Mouse (Mus musculus) brain, embryonic 18.5 days (tissue): ENCODE results near the gene Fry.

Experiments
- DNase-seq: peaks from one replicate; pipeline ENCODE4 v3.0.0-alpha.2; 2012; ENCODE audit warnings: low read depth, low spot score

Fry gene

DNA sequence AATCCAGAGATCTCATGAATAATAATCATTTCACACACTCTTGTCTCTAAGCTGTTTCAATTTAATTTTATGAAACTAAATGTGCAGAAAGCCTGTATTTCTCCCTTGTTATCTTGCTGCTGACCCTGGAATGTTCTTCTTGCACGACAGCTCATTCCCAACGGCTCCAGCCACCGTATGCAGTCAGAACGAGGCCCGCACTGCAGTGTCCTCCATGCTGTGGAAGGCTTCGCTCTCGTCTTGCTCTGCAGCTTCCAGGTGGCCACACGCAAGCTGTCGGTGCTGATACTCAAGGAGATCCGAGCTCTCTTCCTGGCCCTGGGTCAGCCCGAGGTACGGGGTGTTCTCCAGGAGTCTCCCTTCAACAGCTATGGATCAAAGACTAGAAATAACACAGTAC, 270.2 kb downstream of the Fry start:
- DNase-seq: no peak

DNA sequence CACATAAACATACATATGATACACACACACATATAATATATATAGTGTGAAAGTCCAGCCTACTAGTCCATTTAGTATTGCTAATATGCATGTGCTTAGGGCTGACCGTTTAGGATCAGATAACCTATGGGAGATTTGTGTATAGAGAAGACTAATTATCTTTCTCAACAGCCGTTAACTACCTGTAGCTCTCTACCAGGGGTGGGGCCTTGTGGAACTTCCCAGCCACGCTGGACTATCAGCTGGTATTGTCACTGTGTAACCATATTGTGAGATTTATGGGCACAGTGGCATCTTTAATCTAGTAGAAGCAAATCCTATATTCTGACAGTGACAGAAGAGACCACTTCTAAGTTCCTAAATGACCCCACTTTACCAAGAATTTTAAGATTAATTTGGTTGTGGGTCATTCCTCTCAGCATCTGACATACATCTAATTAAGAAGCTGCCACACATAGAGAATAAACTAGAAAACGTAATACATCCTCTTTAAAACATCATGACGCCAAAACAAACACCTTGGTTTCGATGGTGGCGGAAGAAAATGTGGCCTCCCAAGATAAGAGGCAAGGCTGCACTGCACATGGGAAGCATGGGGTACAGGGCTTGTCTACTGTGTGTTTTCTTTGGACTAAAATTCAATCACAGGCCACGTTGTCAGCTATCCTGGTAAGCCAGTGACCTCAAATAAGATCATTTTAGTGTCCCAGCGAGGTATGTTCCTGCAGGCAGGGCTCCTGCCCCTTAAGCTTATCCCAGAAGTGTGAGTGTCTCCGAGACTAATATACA, 271.3 kb downstream of the Fry start:
- DNase-seq: no peak

DNA sequence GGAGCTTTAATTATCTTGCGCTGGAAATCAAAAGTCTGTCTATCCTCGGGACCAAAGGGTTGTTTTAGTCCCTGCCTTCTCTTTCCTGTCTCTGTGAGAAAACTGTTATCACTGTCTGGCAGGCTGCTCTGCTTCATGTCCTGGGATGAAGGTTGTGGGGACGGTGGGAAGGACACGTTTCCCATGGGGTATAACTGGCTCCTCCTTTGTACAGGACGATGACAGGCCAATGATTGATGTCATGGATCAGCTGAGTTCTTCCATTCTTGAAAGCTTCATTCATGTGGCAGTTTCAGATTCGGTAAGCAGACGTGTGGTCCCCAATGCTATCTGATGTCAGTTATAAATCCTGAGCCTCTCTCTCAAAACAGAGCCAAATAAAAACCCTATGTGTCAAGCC, 272.0 kb downstream of the Fry start:
- DNase-seq: no peak

DNA sequence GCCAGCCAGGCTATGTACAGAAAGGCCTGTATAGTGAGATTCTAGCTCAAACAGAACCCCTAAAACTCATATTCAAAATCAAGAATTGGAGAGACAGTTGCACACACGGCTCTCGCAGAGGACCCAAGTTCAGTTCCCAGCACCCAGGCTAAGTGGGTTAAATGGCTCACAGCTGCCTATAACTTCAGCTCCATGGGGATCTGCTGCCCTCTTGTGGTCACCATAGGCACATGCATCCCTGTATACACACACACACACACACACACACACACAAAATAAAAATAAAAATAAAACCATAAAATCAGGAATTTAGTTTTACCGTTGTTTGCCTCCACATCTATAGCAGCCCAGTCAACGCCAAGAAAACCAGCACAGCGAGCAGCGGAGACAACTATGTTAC, 276.2 kb downstream of the Fry start:
- no peak for DNase-seq

DNA sequence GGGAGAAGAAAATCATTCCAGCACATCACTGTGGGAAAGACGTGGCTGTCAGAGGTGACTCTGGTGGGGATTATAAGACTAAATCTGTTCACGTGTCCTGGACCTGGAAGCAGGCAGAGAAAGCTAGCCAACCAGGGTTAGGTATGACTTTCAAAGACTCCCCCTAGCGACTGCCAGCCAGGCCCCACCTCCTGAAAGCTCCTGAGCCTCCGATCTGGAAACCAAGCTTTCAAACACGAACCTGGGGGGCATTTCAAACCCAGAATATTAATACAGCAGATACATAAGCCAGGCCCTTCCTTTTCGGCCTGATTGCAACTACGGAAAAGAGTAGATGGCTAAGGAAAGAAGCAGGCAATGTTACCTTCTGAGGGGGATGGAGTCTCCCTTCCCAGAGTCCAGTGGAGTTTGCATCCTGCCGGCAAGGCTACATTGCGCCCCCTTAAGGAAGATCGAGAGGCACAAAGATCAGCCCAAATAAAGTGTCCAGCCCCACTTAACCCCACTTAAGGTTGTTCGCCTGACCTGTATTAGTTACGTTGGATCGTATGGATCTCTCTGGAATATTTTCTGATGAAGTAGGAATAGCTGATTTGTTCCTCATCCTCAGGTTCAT, 284.5 kb downstream of the Fry start:
- no peak for DNase-seq

DNA sequence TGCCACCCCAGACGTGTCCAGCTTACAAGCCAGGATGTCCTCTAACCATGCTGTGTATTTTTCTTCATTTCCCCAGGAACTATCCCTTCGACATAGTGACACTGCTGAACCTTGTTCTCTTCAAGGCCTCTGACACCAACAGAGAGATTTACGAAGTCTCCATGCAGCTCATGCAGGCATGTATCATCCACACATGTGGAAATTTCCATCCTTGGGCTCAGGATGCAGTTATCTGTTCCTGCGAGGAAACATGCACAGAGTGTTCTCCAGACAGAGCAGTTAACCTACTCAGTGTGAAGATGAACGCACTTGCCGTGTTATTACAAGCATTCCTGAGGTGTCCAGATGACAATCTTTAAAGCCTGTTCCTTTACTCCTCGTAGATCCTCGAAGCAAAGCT, 286.4 kb downstream of the Fry start:
- no peak for DNase-seq

DNA sequence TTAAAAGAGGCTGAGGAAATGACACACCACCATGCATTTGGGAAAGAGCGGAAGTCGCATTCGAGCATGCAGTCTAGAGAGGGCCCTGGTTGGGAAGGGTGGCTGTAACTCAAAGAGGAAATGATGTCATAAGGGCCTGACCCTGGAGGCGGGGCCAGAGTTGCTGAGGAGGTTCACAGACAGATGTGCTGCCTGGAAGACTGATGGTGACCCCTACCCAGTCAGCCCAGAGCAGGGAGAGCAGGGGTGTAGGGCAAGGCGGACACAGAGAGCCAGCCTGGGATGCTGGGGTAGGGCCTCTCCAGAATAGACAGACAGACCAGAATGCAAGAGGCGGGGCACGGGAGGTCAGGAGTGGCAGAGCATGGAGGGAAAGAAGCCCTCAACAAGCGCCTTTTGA, 290.5 kb downstream of the Fry start:
- DNase-seq: no peak

DNA sequence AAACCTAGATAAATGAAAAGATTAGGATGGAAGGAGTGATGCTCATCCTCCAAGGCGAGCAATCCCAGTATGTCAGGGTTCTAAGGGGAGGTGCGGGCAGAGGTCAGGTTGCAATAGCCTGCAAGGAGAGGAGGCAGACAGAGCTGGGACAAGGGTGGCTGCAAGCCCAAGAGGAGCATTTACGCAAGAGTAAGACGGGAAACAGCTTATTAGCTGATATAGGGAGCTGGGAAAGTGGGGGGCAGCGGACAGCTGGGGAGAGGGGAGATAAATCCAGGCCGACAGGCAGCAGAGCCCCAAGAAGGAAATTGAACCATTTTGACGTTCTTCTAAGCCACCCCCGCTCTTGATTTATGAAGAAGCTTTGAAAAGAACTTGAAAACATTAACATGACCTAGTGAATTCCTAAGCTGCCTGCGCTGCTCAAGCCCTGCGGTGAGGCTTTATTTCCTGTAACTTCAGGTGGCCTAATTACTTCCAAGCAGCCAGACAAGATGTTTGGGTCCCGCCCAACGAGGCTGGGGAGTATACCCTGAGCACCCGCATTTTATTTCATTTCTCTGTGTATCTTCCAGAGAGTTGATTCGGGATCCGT, 291.1 kb downstream of the Fry start:
- no peak for DNase-seq

DNA sequence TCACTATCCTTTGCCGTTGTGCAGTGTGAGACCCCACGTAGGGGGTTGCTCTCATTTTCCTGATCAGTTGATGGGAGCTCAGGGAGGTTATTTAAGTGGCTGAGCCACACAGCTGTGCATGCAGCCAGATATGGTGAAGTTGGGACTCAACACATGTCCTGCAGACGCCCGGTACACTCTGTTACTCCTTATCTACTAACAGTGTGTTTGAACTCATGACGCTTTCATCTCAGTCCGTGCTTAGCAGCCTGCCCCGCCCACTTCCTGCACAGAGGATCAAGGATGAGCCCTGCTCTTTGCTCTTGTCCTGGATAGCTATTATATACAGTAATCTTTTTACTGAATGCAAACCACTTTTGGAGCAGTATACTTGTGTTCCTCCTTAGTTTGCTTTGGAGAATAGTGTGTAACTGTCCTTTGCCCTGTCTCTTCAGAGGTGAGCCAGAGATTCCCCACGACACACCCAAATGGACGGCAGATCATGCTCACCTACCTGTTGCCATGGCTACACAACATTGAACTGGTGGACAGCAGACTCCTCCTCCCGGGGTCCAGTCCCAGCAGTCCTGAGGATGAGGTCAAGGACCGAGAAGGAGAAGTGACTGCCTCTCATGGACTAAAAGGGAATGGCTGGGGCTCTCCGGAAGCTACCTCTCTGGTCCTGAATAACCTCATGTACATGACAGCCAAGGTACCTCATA, 294.5 kb downstream of the Fry start:
- DNase-seq: no peak

DNA sequence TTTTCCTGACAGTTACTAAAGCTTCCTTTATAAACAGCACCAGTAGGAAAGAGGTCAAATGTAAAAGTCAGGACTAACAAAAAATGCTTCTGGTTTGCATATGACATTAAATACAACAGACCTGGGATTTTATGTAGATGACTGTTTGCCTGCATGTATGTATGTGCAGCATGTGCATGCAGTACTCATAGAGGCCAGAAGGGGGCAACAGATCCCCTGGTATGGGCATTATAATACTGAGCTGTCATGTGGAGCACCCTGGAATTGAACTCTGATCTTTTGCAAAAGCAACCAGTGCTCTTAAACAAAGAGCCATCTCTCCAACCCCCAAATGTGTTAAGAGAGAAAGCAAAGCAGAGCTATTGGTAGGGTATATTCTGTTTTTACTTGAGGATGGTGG, 296.4 kb downstream of the Fry start:
- no peak for DNase-seq

DNA sequence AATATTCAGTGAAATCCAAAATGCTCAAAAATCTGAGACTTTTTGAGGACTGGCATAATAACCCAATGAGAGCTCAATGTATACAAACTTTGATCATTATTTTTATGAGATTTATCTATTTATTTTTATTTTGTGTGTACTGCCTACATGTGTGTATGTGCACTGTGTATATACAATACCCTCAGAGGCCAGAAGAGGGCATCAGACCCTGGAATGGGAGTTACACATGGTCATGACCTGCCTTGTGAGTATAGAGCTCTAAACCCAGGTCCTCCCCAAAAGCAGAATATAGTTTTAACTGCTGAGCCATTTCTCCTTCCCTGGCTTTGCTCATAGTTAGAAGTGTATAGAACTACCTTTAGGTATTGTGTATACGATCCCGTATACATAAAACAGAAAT, 298.8 kb downstream of the Fry start:
- no peak for DNase-seq

DNA sequence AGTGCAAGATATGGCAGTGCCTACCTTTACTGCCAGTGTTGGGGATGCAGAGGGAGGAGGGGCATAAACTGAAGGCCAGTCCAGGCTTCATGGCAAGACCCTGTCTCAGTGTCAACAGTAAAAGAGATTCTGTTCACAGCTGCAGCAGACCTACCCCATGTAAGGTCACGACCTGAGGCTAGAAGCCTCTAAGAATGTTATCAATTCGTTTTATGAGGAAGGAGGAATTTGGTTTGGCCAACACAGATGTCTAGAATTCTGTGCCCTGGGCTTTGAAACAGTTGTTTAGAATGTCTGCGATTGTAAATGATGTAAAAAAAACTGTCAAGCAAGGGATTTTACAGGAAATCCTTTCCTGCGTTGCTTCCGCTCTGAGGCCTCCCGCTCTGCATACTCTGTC, 299.6 kb downstream of the Fry start:
- no peak for DNase-seq

DNA sequence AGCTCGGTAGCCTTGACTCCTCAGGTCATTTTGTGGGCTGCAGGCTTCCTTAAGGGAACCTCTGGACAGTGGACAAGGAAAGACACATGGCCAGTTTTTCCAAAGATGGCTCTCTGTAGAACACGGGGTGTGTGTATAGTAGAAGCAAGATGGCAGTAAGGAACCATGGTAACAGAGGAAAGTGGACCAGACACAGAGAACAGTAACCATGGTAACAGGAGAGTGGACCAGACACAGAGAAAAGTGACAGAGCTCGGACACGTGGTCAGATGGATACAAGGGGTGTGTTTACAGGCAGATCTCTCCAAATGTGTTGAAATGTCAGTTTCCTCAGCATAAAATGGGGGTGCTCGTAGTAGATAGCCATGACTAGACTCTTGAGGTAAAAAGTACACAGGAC, 306.6 kb downstream of the Fry start:
- DNase-seq: no peak

DNA sequence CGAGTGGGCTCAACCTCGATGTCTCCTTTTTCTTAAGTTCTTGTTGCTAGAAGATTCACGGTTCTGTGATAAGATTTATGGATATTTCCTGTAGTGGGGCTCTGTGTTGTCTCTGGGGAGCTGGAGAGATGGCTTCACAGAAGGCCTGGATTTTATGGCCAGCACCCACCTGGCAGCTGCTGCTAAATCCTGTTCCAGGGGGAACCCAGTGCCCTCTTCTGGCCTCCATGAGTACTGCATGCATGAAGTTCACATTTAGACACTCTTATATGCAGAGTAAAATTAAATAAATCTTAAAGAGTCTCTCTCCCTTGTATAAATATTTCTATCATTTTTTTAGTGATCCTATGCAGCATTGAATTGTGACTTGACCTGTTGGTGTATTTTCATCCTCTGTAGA, 308.1 kb downstream of the Fry start:
- no peak for DNase-seq

DNA sequence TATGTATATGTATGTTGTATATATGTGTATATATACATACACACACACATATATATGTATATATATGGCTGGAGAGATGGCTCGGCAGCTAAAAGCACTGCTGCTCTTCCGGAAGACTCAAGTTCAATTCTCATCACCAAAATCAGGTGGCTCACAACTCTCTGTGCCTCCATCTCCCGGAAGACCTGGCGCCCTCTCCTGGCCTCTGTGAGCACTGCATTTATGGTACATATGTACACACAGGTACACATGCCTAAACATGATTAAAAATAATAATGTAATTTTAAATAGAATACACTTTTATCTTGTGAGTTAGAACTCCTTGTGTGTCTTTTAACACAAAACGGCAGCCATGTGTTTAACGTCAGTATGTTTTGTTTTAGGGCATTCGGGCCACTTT, 312.8 kb downstream of the Fry start:
- no peak for DNase-seq

DNA sequence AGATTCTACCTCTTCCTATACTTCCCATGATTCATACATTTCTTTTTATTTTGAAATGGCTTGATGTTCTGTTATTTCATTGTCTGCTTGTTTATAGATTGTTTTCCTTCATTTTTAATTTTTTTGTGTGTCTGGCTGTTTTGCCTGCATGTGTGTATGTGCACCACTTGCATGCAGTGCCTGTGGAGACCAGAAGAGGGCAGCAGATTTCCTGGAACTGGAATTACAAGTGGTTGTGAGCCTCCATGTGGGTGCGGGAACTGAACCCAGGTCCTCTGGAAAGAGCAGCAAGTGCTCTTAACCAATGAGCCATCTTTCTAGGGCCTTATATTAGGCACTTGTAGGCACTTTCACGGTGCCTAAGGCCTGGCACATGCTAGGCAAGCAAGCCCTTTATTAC, 314.5 kb downstream of the Fry start:
- DNase-seq: no peak

DNA sequence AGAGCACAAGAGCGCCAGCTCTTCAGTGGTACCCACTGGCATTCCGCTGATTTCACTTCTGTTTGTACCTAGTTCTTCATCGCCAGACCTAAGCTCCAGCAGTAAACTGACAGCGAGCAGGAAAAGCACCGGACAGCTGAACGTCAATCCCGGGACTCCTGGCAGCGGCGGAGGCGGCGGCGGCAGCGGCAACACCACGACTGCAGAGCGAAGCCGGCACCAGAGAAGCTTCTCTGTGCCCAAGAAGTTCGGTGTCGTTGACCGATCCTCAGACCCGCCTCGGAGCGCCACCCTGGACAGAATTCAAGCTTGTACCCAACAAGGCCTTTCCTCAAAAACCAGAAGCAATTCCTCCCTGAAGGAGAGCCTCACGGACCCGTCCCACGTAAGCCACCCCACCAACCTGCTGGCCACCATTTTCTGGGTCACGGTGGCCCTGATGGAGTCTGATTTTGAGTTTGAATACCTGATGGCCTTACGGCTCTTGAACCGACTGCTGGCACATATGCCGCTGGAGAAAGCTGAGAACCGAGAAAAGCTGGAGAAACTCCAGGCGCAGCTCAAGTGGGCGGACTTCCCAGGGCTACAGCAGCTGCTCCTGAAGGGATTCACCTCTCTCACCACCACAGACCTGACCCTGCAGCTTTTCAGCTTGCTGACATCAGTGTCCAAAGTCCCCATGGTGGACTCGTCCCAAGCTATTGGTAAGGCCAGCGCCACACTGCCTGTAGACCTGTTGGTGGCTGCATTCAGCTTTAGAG, 318.4 kb downstream of the Fry start:
- no peak for DNase-seq

DNA sequence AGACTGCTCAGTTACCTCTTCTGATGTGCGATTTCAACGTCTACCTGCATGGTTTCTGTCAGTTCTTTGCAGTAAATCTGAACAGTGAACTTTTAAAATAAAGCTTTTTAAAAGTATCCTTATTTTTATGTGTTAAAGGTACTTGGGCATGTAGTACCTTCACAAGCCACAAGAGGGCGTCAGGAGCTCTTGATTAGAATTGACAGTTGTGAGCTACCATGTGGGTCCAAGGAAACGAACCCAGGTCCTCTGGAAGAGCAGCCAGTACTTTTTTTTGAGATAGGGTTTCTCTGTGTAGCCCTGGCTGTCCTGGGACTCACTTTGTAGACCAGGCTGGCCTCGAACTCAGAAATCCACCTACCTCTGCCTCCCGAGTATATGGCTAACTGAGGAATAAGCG, 323.2 kb downstream of the Fry start:
- no peak for DNase-seq

DNA sequence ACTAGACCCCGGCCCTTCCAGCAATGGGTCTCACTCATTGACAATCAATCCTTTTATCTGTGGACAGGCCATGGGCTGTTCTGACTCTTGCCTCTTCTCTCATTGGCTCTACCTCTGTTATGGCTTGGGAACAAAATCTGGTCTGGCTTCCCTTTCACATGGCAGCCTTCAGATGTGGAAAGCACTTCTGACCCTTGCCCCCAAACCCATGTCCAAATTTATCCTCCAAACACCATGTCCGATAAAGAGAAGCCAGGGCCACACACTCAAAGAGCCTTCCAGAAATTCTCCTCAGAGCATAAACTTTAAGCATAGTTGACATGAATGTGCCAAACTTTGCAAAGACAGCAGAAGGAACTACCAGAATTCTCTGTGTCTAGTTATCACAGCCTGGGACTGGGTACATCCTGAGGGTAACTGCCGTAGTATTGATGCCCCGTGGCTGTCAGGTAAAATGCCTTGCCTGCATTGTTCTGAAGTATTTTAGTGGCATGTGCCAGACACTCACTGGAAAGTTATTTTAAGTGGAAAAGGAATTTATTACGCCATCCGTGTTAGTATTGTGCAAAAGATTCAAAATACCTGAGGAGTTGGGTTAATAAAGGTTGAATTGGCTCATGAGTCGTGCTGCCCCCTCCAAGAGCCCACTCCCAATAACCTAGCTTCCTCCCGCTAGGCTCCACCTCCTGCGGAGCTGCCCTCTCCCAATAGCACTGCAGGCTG, 333.0 kb downstream of the Fry start:
- DNase-seq: no peak

DNA sequence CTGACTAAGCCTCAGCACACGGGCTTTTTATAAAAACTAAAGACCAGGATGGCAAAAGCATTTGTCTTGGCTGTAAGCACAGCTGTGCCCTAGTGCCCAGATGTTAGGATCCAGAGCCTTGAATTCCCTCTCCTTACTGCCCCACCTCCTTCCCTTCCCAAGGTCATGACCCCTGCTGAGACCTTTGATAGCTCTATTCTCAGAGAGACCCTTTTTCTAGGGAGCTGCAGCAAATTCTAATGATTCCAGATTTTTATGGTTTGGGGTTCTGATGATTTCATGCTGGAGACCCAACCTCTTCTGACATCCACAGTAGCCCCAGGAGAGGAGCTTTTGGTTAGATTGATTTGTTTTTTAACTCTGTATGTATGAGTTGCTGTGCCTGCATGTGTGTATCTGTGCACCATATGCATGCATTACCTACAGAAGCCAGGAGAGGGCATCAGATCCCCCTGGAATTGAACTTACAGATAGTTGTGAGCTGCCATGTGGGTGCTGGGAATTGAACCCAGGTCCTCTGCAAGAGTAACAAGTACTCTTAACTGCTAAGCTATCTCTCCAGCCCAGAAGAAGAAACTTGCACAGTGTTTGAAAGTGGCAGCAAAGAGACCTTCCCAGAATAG, 333.7 kb downstream of the Fry start:
- DNase-seq: no peak

DNA sequence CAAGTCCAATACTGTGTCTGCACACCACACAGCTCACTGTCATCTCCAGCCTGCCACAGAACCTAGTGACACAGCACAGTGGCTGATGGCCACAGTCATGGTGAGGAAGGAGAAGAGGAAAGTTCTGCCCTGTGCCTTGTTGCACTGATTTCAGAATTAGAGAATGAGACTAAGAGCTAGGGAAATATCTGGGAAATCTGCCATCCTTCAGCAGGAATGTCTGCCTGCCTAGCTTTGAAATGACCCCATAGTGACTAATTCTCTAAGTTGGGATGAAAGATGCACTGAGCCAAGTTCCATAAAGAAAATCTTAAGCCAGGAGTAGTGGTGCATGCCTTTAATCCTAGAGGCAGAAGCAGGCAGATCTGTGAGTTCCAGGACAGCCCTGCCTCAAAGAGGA, 334.2 kb downstream of the Fry start:
- no peak for DNase-seq
